Mouse (Mus musculus) kidney, postnatal 10 days (tissue): ENCODE results near the gene Evpl.

Experiments
- DNase-seq: peaks from one replicate; pipeline ENCODE4 v3.0.0; 2021; ENCODE audit warnings: mixed read lengths

Evpl gene

GRCm38 (mm10) chr11:116212847-116213246 lies 25.0 kb downstream of the Evpl start:
- no peak for DNase-seq

GRCm38 (mm10) chr11:116210696-116211095 lies 27.2 kb downstream of the Evpl start:
- no peak for DNase-seq

DNA sequence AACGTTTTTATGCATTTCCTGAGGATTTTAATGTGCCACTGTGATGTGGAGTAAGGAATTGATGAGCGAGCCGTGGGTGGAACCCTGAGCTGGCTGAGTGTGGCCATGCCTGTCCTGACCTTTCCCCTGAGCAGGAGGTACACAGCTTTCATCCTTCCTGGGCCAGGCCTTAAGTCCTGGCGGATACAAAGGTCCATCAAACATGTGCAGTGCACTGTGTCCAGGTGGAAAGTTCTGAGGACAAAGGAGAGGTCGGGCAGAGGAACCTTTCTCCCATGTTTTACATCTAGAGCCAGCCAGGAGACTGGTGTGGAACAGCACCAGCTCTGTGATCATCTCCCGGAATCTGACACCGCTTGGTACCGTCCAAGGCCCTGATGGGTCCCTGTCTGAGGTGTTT lies 28.6 kb downstream of the Evpl start:
- no peak for DNase-seq

GRCm38 (mm10) chr11:116208660-116209059 lies 29.2 kb downstream of the Evpl start:
- DNase-seq, result no peak

- no peak for DNase-seq
Observed at GRCm38 (mm10) chr11:116206678-116207077, 31.2 kb downstream of the Evpl start.

DNA sequence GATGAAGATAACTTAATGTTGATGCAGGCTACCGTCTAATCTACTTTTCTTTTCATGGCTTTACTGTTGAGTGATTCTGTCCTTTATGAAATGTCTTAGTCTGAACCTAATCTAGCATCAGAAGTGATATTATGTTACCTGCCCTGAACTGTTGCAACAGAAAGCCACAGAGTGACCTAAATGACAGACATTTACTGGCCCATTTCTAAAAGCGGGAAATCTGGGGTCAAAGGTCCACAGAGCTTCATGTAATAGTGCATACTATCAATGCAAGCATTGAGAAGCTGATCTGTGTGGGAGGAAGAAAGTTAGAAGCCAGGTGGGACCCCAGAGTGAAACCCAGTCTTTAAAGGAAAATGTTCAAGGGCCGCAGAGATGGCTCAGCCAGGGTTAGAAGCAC lies 34.7 kb downstream of the Evpl start:
- DNase-seq, result no peak

GRCm38 (mm10) chr11:116201151-116201550 lies 36.7 kb downstream of the Evpl start:
- peak; percentile 9 for DNase-seq

DNA sequence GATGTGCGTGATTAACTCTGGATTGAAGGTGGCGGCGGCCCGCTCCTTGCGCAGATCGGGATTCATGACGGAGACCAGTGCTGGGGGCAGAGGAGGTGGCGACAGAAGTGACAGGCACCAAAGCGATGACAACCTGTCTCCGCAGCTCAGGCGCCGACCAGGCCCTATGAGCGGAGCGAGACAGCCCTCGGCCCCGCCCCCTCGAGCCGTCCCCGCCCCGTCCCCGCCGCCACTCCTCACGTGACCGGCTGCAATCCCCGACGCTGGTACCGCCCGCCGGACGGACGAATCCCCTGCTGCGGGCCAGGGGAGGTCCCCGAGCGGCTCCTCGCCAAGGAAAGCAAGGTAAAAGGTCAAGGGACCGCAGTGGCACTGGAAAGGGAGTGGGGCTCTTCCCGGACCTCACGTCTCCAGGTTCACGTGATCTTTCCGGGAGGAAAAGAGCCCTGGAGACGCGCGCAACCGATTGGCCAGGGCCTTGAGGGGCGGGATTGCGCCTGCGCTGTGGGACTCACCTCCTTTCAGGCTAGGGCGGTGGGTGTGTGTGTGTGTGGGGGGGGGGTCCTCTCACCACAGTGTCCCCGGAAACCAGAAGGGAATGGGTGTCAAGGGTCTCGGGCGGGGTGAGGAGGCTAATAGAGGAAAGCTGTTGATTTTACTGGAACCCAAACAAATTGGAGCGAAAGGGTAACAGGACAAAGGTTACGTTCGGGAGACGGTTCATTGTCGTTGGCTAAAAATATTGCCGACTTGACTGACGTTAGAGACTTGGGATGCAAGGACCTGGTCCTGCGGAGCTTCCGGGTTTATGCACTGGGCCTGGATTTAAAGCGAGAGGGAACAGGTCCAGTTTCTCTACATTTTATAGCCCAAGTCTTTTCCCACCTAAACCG lies 39.0 kb downstream of the Evpl start, which contains the start of the genes Ten1 and Acox1:
Gene Ten1 (plus strand): TSS at position 217 of the 893 bp plus-strand sequence.
Gene Acox1 (minus strand): TSS at position 407 of the 893 bp plus-strand sequence.
- DNase-seq, result peak; percentile 97

DNA sequence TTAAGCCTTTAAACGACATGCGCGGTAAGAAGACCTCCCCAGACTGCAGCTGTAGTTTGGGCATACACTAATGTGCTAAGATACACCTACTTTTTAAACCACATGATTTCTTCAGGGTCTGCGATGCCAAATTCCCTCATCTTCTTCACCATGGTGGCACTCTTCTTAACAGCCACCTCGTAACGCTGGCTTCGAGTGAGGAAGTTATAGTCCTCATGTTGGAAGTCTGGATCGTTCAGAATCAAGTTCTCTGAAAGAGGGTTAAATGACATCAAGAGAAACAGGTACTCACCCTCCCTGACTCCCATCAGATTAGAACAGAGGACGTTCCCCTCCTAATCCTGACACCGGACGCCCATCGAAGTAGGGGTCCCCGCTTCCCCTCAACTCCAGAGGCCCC lies 39.7 kb downstream of the Evpl start:
- DNase-seq, result no peak

- no peak for DNase-seq
Observed at GRCm38 (mm10) chr11:116197584-116197906, 40.3 kb downstream of the Evpl start.

DNA sequence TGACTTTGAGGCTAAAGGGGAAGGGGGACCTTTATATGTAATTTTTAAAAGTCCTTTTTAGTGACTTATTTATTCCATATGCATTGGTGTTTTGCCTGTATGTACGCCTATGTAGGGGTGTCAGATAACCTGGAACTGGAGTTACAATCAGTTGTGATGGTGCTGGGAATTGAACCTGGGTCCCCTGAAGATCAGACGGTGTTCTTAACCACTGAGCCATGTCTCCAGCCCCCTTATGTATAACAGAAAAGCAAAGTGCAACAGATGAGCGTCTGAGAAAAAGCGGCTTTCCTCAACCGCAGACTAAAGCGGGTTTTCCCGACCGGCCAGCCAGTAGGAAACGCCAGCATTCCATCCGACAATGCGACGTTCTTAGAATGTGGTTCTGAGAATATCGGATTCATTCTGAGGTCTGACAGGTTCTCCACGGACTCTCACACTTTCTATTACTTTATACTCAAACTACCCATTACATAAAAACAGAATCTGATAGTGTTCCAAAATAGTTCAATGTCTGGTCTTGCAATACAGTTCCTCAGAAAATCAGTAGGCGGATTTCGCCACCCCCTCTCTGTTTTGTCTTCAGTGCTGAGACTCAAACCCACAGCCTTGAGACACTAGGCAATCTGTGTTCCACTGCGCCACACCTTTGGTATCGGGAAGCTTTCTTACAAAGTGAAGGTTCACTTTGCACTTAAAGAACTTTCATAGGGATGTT lies 40.9 kb downstream of the Evpl start:
- no peak for DNase-seq

DNA sequence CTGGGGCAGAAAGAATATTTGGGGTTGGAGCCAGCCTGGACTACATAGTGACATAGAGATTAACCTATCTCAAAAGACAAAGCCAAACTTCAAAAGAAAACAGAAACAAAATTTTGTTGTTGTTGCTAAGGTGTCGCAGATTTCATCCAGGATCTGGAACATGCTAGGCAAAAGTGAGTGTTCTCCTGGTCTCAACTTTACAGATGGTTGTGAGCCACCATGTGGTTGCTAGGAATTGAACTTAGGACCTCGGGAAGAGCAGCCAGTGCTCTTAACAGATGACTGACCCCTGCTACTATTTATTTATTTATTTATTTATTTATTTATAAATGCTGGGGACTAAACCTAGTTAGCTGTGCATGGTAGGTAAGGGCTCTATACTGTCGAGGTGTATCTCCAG lies 41.5 kb downstream of the Evpl start:
- DNase-seq, result no peak

DNA sequence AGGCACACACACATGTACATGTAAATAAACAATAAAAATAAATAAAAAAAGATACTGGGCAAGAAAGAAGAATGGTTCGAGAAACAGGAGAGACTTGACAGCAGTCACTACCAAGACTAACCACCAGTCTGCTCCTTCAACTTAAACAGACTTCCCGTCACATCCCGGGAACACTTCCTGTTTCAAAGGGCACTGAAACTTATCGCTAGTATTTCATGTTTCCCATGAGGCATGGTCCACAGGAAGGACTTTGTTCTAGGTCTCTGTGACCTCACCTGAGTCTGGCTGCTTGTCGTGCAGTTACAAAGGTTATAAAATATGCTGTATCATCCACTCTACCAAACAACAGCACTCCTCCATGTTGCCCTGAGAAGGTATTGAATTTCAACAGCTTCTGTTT lies 42.6 kb downstream of the Evpl start:
- no peak for DNase-seq

DNA sequence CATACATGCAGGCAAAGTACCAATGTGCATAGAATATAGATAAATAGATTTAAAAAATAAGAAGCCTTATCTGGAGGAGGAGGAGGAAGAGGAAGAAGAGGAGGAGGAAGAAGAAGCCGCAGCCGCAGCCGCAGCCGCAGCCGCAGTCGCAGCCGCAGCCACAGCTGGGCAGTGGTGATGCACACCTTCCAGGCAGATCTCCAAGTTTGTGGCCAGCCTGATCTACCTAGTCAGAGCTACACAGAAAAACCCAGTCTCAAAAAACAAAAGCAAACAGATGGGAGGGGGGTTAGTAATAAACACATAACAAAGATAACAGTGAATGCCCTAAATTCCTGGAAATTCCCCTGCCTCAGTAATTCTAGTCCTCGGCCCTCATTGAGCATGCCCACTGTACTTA lies 43.3 kb downstream of the Evpl start:
- DNase-seq, result no peak

DNA sequence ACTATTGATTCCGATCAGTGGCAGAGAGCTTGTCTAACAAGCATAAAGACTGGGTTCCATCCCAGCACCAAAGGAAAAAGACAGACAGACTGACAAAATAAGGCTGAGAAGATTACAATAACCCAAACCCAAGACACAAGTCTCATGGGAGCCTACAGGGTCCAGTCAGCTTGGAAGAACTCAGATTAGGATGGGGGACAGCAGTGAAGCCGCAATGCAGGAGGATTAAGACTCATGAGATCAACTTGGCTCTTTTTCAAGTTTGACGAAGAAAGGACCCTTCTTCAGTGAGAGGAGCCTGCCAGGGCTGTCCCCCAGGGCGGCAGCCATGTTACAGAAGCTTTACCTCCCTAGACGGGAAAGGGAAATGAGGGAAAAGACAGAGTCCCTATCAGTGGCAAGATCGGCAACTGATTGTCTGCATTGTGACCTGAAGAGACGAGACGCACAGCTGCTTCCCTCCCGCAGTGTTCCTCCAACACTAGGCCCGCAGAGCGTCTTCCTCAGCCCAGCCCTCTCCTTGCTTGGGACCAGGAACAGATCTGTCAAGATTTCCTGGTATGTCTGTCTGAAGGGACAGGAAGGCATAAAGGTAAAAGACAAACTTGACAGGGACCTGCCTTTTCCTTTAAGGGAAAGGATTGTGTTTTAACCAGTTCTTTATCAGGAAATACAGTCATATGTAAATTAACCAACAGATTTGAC lies 50.5 kb downstream of the Evpl start:
- no peak for DNase-seq

GRCm38 (mm10) chr11:116186360-116186759 lies 51.5 kb downstream of the Evpl start:
- no peak for DNase-seq

DNA sequence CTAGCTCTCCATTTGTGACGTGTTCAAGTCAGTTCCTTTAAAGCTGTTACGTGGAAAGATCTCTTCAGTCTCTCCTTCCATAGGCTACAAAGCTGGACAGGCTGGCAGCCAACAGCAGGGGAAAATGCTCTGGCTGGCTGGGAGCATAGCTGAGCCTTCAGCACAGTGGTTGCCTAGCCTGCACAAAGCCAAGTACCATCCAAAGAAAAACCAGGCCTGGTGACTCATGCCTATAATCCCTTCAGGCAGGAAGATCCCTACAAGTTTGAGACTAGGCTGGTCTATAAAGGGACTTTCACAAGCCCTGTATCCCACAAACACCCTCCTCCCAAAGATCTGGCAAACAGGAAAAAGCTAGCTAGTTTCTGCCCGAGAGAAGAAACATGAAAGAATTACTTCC lies 52.0 kb downstream of the Evpl start:
- no peak for DNase-seq

- no peak for DNase-seq
Observed at GRCm38 (mm10) chr11:116178411-116179121, 59.3 kb downstream of the Evpl start.

DNA sequence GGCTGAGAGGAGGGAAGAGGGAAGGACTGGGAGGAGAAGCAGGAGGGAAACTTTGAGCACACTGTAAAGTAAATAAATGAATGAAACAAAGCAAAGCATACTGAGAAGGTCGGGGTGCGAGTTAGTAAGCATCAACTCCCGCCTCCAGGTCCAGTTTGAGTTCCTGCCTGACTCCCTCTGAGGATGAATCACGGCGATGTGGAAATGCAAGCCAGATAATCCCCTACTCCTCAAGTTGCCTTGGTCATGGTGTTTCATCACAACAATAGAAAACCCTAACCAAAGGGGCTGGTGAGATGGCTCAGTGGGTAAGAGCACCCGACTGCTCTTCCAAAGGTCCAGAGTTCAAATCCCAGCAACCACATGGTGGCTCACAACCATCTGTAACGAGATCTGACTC lies 61.9 kb downstream of the Evpl start:
- no peak for DNase-seq

DNA sequence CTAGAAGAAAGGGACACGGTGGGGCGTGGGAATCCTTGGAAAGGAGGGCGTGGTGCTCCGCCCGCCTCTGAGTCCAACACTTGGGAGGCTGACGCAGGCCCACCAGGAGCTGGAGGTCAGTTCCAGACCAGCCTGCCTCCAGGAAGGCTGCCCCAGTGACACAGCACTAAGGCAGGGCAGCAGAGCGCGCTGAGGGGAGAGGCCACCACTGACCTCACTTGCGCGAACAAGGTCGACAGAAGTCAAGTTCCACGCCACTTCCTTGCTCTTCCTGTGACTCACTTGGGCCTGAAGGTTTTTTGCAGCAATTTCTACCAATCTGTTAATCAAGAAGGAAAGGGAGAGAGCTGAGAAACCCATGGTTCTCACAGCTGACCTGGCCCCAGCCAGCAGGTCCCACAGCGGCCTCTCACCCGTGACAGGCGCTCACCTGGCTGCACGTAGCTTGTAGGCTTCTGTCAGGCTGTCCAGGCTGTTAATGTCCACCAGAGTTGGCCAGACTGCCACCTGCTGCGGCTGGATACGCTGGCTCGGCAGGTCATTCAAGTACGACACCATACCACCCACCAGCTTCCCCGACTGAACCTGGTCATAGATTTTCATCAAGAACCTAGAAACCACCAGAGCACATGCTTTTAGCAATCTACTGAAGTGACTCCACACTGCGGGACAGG lies 63.0 kb downstream of the Evpl start:
- DNase-seq, result peak; percentile 71

DNA sequence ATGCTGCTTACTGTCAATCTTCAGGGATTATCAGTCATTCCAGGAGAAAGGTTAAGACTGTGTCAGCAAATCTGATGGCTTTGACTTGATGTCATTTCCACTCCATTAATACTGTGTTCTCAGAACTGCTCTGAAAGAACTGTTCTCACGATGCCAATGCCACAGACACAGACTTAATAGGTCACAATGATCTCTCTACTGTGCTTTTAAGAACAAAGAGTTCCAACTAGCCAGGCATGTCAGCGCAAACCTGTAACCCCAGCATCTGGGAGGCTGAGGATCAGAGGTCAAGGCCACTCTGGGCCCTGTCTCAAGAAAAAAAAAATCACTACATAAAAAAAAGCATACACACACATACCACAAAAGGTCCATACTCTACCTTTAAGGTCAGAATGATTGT lies 65.9 kb downstream of the Evpl start:
- no peak for DNase-seq
